Mouse (Mus musculus): ENCODE results near the gene Dusp3. TPM values are rescaled to one million over a fixed set of nuclear protein-coding genes. Genes with fewer than 3 reads are reported as not detected.

Gene Dusp3
- polyA plus RNA-seq (2014; fragmentation: Nextera tagmentation; extraction: Ambion mirVana), result 24.4 and 25.0 TPM in 2 replicates

- 94% methylated on average over 3 of the region's 3 CpGs for WGBS
- Histone ChIP-seq H3K4me1 (ENCODE audit: control insufficient read depth, insufficient read depth, low read length) (no peaks in the 10 kb centered on the region), H3K9me3 (ENCODE audit: control insufficient read depth, low read length) (no peaks in the 10 kb centered on the region), H3K27me3 (ENCODE audit: control insufficient read depth, insufficient read depth, low read length) (no peaks in the 10 kb centered on the region), H3K4me3 (ENCODE audit: low read depth, low read length) (no peak within 1 kb of the TSS), H3K36me3 (ENCODE audit: control insufficient read depth, insufficient read depth, low read length) (no peaks in the 10 kb centered on the region), H3K27ac (ENCODE audit: low read depth, low read length) (no peak within 1 kb of the TSS), H3K9ac (replicated peaks; ENCODE audit: low read depth, low read length) (no peak within 1 kb of the TSS), H3K4me2 (ENCODE audit: low read depth, low read length) (no peak within 1 kb of the TSS)
- ATAC-seq (ENCODE audit: low read depth), result no peak
Observed at GRCm38 (mm10) chr11:101986913-101987312, at the start of gene Dusp3. Gene Dusp3, minus strand, starts transcription at chr11:101987013.

DNA sequence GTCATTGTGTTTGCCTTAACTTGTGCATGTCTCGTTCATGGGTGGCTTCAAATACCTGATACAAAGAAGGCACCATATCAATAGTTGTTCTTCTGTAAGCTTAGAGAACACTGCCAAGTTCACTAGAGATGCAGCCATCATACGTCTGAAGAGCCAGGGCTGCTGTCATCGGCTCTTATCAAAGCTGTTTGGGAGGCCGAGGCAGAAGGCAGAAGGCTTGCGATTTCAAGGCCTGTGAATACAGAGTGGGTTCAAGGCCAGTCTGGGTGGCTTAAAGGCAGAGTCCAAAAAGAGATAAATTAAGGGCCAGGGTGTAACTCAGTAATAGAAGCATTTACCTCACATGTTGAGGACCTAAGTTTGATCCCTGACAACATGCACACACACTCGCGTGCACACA is 49.5 kb upstream of the Dusp3 start:
- no peaks in the 10 kb centered on the region for H3K9me3 ChIP-seq (ENCODE audit: control insufficient read depth, low read length)
- no peak overlapping the region for H3K9ac ChIP-seq (replicated peaks; ENCODE audit: low read depth, low read length)
- H3K27me3 ChIP-seq (ENCODE audit: control insufficient read depth, insufficient read depth, low read length), result no peaks in the 10 kb centered on the region
- H3K4me2 ChIP-seq (ENCODE audit: low read depth, low read length), result no peak overlapping the region
- no peak overlapping the region for H3K27ac ChIP-seq (ENCODE audit: low read depth, low read length)
- H3K4me1 ChIP-seq (ENCODE audit: control insufficient read depth, insufficient read depth, low read length), result no peaks in the 10 kb centered on the region
- 89% methylated on average over 7 of the region's 7 CpGs for WGBS
- H3K4me3 ChIP-seq (ENCODE audit: low read depth, low read length), result no peak overlapping the region
- no peaks in the 10 kb centered on the region for H3K36me3 ChIP-seq (ENCODE audit: control insufficient read depth, insufficient read depth, low read length)
- no peak for ATAC-seq (ENCODE audit: low read depth)

DNA sequence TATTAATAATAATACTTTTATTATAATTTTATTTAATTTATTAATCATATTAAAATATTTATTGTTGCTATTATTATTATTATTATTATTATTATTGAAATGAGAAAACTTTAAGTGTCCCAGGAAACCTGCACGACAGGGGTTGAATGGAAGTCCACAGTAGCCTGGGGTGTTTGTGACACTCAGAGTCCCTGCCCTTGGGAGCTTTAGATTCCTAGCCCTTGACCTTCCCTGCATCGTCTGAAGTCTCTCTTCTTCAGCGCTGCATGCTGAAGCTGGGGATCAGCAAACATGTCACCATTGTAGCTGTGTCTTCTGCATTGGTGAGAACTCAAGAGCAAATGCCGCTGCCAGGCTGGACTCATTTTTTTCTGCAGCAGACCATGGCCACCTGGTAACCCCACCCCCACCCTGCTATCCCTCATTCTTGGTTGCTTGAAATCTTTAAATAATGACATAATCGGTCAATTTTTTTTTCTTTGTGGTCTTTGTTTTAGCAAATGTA is 48.7 kb upstream of the Dusp3 start:
- Histone ChIP-seq H3K27ac (ENCODE audit: low read depth, low read length) (no peak overlapping the region), H3K27me3 (ENCODE audit: control insufficient read depth, insufficient read depth, low read length) (no peaks in the 10 kb centered on the region), H3K9me3 (ENCODE audit: control insufficient read depth, low read length) (no peaks in the 10 kb centered on the region), H3K4me3 (ENCODE audit: low read depth, low read length) (no peak overlapping the region), H3K4me2 (ENCODE audit: low read depth, low read length) (no peak overlapping the region), H3K4me1 (ENCODE audit: control insufficient read depth, insufficient read depth, low read length) (no peaks in the 10 kb centered on the region), H3K9ac (replicated peaks; ENCODE audit: low read depth, low read length) (no peak overlapping the region), H3K36me3 (ENCODE audit: control insufficient read depth, insufficient read depth, low read length) (no peaks in the 10 kb centered on the region)
- no peak for ATAC-seq (ENCODE audit: low read depth)
- 78% methylated on average over 5 of the region's 5 CpGs for WGBS

DNA sequence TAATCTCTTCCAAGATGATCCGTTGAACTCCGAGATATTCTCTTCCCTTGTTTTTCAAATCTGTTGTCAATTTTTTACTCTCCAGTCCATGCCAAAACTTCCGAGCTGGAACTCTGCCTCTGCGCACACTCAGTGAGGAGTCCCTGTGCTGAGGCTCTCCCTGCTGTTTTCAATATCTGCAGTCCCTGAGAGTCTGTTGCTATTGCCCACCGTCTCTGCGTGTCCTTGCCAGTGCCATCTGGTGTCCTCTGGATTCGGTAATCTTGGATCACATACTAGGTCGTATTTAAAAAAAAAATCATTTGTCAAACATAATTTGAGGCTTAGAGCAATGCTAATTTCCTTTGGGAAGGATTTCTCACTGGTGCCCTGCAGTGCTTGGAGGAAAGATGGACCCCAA is 48.1 kb upstream of the Dusp3 start:
- Histone ChIP-seq H3K4me1 (ENCODE audit: control insufficient read depth, insufficient read depth, low read length) (no peaks in the 10 kb centered on the region), H3K27ac (ENCODE audit: low read depth, low read length) (no peak overlapping the region), H3K9me3 (ENCODE audit: control insufficient read depth, low read length) (no peaks in the 10 kb centered on the region), H3K4me3 (ENCODE audit: low read depth, low read length) (no peak overlapping the region), H3K27me3 (ENCODE audit: control insufficient read depth, insufficient read depth, low read length) (no peaks in the 10 kb centered on the region), H3K4me2 (ENCODE audit: low read depth, low read length) (no peak overlapping the region), H3K36me3 (ENCODE audit: control insufficient read depth, insufficient read depth, low read length) (no peaks in the 10 kb centered on the region), H3K9ac (replicated peaks; ENCODE audit: low read depth, low read length) (no peak overlapping the region)
- WGBS, result 54% methylated on average over 8 of the region's 8 CpGs
- ATAC-seq (ENCODE audit: low read depth), result no peak

- H3K9me3 ChIP-seq (ENCODE audit: control insufficient read depth, low read length), result no peaks in the 10 kb centered on the region
- H3K27ac ChIP-seq (ENCODE audit: low read depth, low read length), result no peak overlapping the region
- H3K36me3 ChIP-seq (ENCODE audit: control insufficient read depth, insufficient read depth, low read length), result no peaks in the 10 kb centered on the region
- no peaks in the 10 kb centered on the region for H3K27me3 ChIP-seq (ENCODE audit: control insufficient read depth, insufficient read depth, low read length)
- ATAC-seq (ENCODE audit: low read depth), result no peak
- H3K4me2 ChIP-seq (ENCODE audit: low read depth, low read length), result no peak overlapping the region
- no peak overlapping the region for H3K9ac ChIP-seq (replicated peaks; ENCODE audit: low read depth, low read length)
- WGBS, result 93% methylated on average over 12 of the region's 12 CpGs
- no peak overlapping the region for H3K4me3 ChIP-seq (ENCODE audit: low read depth, low read length)
- no peaks in the 10 kb centered on the region for H3K4me1 ChIP-seq (ENCODE audit: control insufficient read depth, insufficient read depth, low read length)
Observed at GRCm38 (mm10) chr11:102033055-102033591, 46.3 kb upstream of the Dusp3 start.

DNA sequence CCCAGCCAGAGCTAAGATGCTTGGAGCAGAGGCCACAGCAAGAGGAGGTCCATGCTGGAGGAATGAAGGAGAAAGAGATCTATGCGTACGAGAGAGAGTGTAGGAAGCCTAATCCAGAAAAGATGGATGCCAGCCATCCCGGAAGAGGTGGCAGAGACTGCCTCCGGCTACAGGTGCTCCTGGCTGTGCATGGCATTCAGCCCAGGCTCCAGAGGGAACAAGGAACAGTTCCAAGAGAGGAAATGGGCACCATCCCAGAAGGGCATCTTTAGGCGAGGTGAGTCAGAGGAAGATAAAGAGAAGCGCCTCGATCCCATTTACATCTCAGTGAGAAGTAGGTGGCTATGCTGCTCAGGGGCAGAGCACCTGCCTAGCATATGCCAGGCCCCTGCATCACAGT is 44.3 kb upstream of the Dusp3 start:
- no peak overlapping the region for H3K27ac ChIP-seq (ENCODE audit: low read depth, low read length)
- no peak overlapping the region for H3K4me2 ChIP-seq (ENCODE audit: low read depth, low read length)
- WGBS, result 83% methylated on average over 7 of the region's 7 CpGs
- H3K4me3 ChIP-seq (ENCODE audit: low read depth, low read length), result no peak overlapping the region
- H3K36me3 ChIP-seq (ENCODE audit: control insufficient read depth, insufficient read depth, low read length), result no peaks in the 10 kb centered on the region
- H3K4me1 ChIP-seq (ENCODE audit: control insufficient read depth, insufficient read depth, low read length), result peaks cover 7% of the 10 kb centered on the region; the same call in 1 of the 2 replicates
- H3K9me3 ChIP-seq (ENCODE audit: control insufficient read depth, low read length), result no peaks in the 10 kb centered on the region
- H3K27me3 ChIP-seq (ENCODE audit: control insufficient read depth, insufficient read depth, low read length), result no peaks in the 10 kb centered on the region
- ATAC-seq (ENCODE audit: low read depth), result no peak
- no peak overlapping the region for H3K9ac ChIP-seq (replicated peaks; ENCODE audit: low read depth, low read length)

DNA sequence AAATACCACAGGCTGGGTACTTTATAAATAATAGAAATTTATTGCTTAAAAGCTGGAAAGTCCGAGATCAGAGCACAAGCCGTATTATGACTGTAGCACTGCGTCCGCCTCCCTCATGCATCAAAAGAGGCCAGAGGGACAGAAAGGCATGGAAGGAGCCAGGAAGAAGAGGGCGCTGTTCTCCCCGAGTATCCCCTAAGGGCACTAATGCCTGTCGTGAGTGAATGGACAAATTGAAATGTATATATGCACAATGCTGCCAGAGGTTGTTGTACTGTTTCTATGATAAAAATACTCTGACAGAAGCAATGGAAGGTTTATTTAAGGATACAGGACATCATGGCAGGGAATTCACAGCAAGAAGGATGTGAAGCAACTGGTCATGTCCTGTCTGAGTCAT is 43.2 kb upstream of the Dusp3 start:
- Histone ChIP-seq H3K4me2 (ENCODE audit: low read depth, low read length) (no peak overlapping the region), H3K27ac (ENCODE audit: low read depth, low read length) (no peak overlapping the region), H3K9me3 (ENCODE audit: control insufficient read depth, low read length) (no peaks in the 10 kb centered on the region), H3K4me1 (ENCODE audit: control insufficient read depth, insufficient read depth, low read length) (peaks cover 18% of the 10 kb centered on the region), H3K9ac (replicated peaks; ENCODE audit: low read depth, low read length) (no peak overlapping the region), H3K27me3 (ENCODE audit: control insufficient read depth, insufficient read depth, low read length) (no peaks in the 10 kb centered on the region), H3K36me3 (ENCODE audit: control insufficient read depth, insufficient read depth, low read length) (no peaks in the 10 kb centered on the region), H3K4me3 (ENCODE audit: low read depth, low read length) (no peak overlapping the region)
- no peak for ATAC-seq (ENCODE audit: low read depth)
- 18% methylated on average over 7 of the region's 7 CpGs for WGBS

DNA sequence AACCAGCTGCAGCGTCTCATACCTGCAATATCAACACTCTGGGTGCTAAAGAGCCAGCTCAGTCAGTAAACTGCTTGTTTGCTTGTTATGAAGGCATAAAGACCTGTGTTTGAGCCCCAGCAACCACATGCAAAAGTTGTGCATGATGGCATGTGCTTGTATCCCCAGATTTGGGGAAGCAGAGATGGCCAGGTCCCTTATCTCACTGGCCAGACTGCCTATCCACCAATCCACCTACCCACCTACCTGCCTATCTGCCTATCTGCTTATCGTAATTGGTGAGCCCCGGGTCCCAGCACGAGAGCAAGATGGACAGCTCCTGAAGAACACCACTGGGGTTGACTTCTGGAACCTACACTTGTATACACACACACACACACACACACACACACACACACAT is 42.5 kb upstream of the Dusp3 start:
- Histone ChIP-seq H3K9ac (replicated peaks; ENCODE audit: low read depth, low read length) (no peak overlapping the region), H3K27me3 (ENCODE audit: control insufficient read depth, insufficient read depth, low read length) (no peaks in the 10 kb centered on the region), H3K9me3 (ENCODE audit: control insufficient read depth, low read length) (no peaks in the 10 kb centered on the region), H3K36me3 (ENCODE audit: control insufficient read depth, insufficient read depth, low read length) (no peaks in the 10 kb centered on the region), H3K4me3 (ENCODE audit: low read depth, low read length) (no peak overlapping the region), H3K4me2 (ENCODE audit: low read depth, low read length) (no peak overlapping the region), H3K27ac (ENCODE audit: low read depth, low read length) (no peak overlapping the region), H3K4me1 (ENCODE audit: control insufficient read depth, insufficient read depth, low read length) (peaks cover 19% of the 10 kb centered on the region)
- no peak for ATAC-seq (ENCODE audit: low read depth)
- 84% methylated on average over 4 of the region's 4 CpGs for WGBS

GRCm38 (mm10) chr11:102028087-102028816 is 41.4 kb upstream of the Dusp3 start, which contains the start of gene Mpp3:
Gene Mpp3, minus strand, starts transcription at chr11:102028461.
- Histone ChIP-seq H3K4me2 (ENCODE audit: low read depth, low read length) (peak within 1 kb of the TSS; percentile 72), H3K36me3 (ENCODE audit: control insufficient read depth, insufficient read depth, low read length) (no peaks in the 10 kb centered on the region), H3K27me3 (ENCODE audit: control insufficient read depth, insufficient read depth, low read length) (no peaks in the 10 kb centered on the region), H3K27ac (ENCODE audit: low read depth, low read length) (peak within 1 kb of the TSS; percentile 91), H3K4me1 (ENCODE audit: control insufficient read depth, insufficient read depth, low read length) (peaks cover 19% of the 10 kb centered on the region), H3K9ac (replicated peaks; ENCODE audit: low read depth, low read length) (peak within 1 kb of the TSS; percentile 82), H3K4me3 (ENCODE audit: low read depth, low read length) (peak within 1 kb of the TSS; percentile 77), H3K9me3 (ENCODE audit: control insufficient read depth, low read length) (no peaks in the 10 kb centered on the region)
- 68% methylated on average over 6 of the region's 6 CpGs for WGBS
- no peak for ATAC-seq (ENCODE audit: low read depth)
